Mouse (Mus musculus) thymus, postnatal 4 days (tissue): ENCODE measurements around the gene Sfi1.
"Not testable (repeated sequence)": the region's sequence is repeated elsewhere in the genome, so short reads cannot be mapped to it uniquely, and the experiment has no call there.

Experiments
- DNase-seq: peaks from one replicate; pipeline ENCODE4 v3.0.0; 2021

Sfi1 gene

GRCm38 (mm10) chr11:3101072-3101874, 92.0 kb downstream of the Sfi1 start:
- DNase-seq = no peak

DNA sequence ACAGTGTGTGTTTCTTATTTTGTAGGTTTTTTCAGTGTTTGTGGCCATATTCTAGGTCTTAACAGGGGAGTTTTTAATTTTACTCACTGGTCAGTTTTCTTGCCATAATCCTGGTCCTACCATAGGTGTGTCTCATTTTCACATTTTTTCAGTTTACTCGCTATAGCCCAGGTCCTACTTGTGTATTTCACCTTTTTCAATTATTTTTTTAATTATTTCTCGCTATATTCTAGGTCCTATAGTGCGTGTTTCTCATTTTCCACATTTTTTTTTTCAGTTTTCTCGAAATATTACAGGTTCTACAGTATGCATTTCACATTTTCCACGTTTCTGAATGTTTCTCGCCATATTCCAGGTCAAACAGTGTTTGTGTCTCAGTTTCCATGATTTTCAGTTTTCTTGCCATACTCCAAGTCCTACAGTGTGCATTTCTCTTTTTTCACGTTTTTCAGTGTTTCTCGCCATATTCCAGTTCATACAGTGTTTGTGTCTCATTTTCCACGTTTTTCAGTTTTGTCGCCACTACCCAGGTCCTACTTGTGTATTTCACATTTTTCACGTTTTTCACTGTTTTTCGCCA, 93.1 kb downstream of the Sfi1 start:
- DNase-seq = not testable (repeated sequence)
